Mouse (Mus musculus) myocyte (in vitro differentiated cells): Measurements from ENCODE around the gene Tbx19. TPM values are rescaled to one million over a fixed set of nuclear protein-coding genes. Genes with fewer than 3 reads are reported as not detected.

Experiments
- H3K27me3 ChIP-seq: one replicate; pipeline ENCODE4 v1.6.1; 2011; ENCODE audit not compliant: control insufficient read depth, insufficient read depth, insufficient read length
- H3K36me3 ChIP-seq: one replicate; pipeline ENCODE4 v1.6.1; 2011; ENCODE audit not compliant: control insufficient read depth, insufficient read depth
- H3K4me2 ChIP-seq: one replicate; pipeline ENCODE4 v1.6.1; 2011; ENCODE audit warnings: low read depth, control low read depth
- H3K4me3 ChIP-seq: one replicate; pipeline ENCODE4 v1.5.1; 2011; ENCODE audit warnings: mild to moderate bottlenecking, control low read depth, moderate library complexity
- H3K79me2 ChIP-seq: one replicate; pipeline ENCODE4 v1.6.1; 2011; ENCODE audit not compliant: control insufficient read depth, insufficient read depth
- H3ac ChIP-seq: one replicate; pipeline ENCODE4 v1.6.1; 2011; ENCODE audit not compliant: control insufficient read depth, insufficient read length
- CEBPB ChIP-seq: IDR thresholded peaks from 2 replicates; pipeline ENCODE4 v1.6.1; 2011; ENCODE audit warnings: mild to moderate bottlenecking, moderate library complexity; ENCODE audit not compliant: poor library complexity, insufficient read depth, severe bottlenecking
- E2F4 ChIP-seq: IDR thresholded peaks from one replicate; pipeline ENCODE4 v1.6.1; 2011; ENCODE audit warnings: mild to moderate bottlenecking, control low read depth, moderate library complexity; ENCODE audit not compliant: insufficient read depth
- MAX ChIP-seq: IDR thresholded peaks from one replicate; pipeline ENCODE4 v1.6.1; 2011; ENCODE audit warnings: low read depth, mild to moderate bottlenecking, control low read depth
- MYOD1 ChIP-seq, 3 experiments: IDR thresholded peaks; one replicate each; pipeline ENCODE4 v1.6.1; 2011; ENCODE audit warnings: control low read depth in 2 of 3, low read depth in 2 of 3, mild to moderate bottlenecking in 2 of 3, moderate library complexity in 1 of 3; ENCODE audit not compliant: insufficient read length in 2 of 3, control insufficient read depth in 1 of 3
- MYOG ChIP-seq, 3 experiments: IDR thresholded peaks; one replicate each; pipeline ENCODE4 v1.6.1; 2011; ENCODE audit warnings: control low read depth in 2 of 3, low read depth in 2 of 3, mild to moderate bottlenecking in 2 of 3; ENCODE audit not compliant: insufficient read length in 2 of 3, control insufficient read depth in 1 of 3, insufficient read depth in 1 of 3
- POLR2A ChIP-seq: IDR thresholded peaks from one replicate; pipeline ENCODE4 v1.6.1; 2011; ENCODE audit warnings: low read depth, mild to moderate bottlenecking, control low read depth, moderate library complexity; ENCODE audit not compliant: insufficient read length
- POLR2AphosphoS2 ChIP-seq: IDR thresholded peaks from one replicate; pipeline ENCODE4 v1.6.1; 2011; ENCODE audit warnings: low read depth, control low read depth; ENCODE audit not compliant: insufficient read length
- REST ChIP-seq: IDR thresholded peaks from one replicate; pipeline ENCODE4 v1.6.1; 2011; ENCODE audit warnings: mild to moderate bottlenecking, control low read depth, moderate library complexity; ENCODE audit not compliant: insufficient read depth, insufficient read length
- SRF ChIP-seq: IDR thresholded peaks from one replicate; pipeline ENCODE4 v1.6.1; 2011; ENCODE audit warnings: low read depth; ENCODE audit not compliant: control insufficient read depth, insufficient read length
- TCF12 ChIP-seq: IDR thresholded peaks from one replicate; pipeline ENCODE4 v1.6.1; 2011; ENCODE audit warnings: mild to moderate bottlenecking, control low read depth; ENCODE audit not compliant: poor library complexity, insufficient read depth, severe bottlenecking
- TCF3 ChIP-seq: IDR thresholded peaks from one replicate; pipeline ENCODE4 v1.6.1; 2011; ENCODE audit warnings: low read depth, control low read depth; ENCODE audit not compliant: insufficient read length
- USF1 ChIP-seq: IDR thresholded peaks from one replicate; pipeline ENCODE4 v1.6.1; 2011; ENCODE audit warnings: low read depth, mild to moderate bottlenecking, control low read depth, moderate library complexity
- polyA plus RNA-seq: library from polyadenylated mRNA; unstranded; fragments of >200 nt; fragmentation: generic; extraction: Trizol; gene quantifications from one replicate; pipeline ENCODE4 v1.2.1, GENCODE M21; 2012; ENCODE audit warnings: missing spikeins

The Tbx19 gene
- polyA plus RNA-seq, 1 experiment: not detected

- H3K4me2 ChIP-seq: no peak overlapping the region
- no peaks in the 10 kb centered on the region for H3K36me3 ChIP-seq
- no peaks in the 10 kb centered on the region for H3K27me3 ChIP-seq
- TF ChIP-seq REST (no peak), MYOG (IDR thresholded peaks at IDR 0.05; ENCODE audit: control insufficient read depth in 1 of 3, insufficient read depth in 1 of 3, insufficient read length in 2 of 3, low read depth in 2 of 3) (no peak), E2F4 (no peak), TCF12 (no peak), USF1 (no peak), MYOD1 (IDR thresholded peaks at IDR 0.05; ENCODE audit: control insufficient read depth in 1 of 3, insufficient read length in 2 of 3, low read depth in 2 of 3) (no peak), POLR2A (no peak), SRF (no peak), POLR2AphosphoS2 (no peak), TCF3 (no peak), CEBPB (no peak), MAX (no peak)
- H3K4me3 ChIP-seq: no peak overlapping the region
- no peaks in the 10 kb centered on the region for H3K79me2 ChIP-seq
- H3ac ChIP-seq: no peak overlapping the region
Observed at GRCm38 (mm10) chr1:165106011-165106385, 54.6 kb downstream of the Tbx19 start.

- H3K4me2 ChIP-seq: no peak overlapping the region
Observed at GRCm38 (mm10) chr1:165105270-165106010, 55.1 kb downstream of the Tbx19 start.

DNA sequence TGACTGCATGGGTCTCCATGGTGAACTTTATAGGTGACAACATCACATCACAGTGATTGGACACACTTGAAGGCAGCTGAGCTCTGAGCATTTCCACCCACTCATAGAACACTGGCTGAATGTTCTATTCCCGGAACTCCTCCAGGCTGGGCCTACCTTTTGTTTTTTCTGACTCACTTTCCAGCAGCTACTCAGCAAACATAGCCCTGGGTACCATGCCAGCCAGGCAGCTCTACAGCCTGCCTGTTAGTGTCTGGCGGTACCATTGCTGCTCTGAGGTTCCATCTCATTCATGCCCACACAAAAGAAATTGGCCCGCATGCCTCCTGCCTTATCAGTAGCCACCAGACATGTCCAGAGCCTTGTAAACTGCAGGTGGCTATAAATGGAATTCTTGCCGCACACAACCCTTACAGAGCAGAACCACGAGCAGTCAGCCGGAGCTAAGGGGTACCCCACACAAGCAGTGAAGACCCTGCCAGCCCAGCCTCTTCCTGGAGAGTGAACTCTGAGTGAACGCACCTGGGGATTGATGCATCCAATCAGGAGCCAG lies 55.8 kb downstream of the Tbx19 start:
- Histone ChIP-seq H3K27me3 (no peaks in the 10 kb centered on the region), H3K79me2 (no peaks in the 10 kb centered on the region), H3K4me2 (no peak overlapping the region), H3ac (no peak overlapping the region), H3K4me3 (no peak overlapping the region), H3K36me3 (no peaks in the 10 kb centered on the region)
- TF ChIP-seq POLR2A: no peak
- TF ChIP-seq USF1: no peak
- TF ChIP-seq REST: no peak
- no peak for TF ChIP-seq E2F4
- TF ChIP-seq TCF3: no peak

More at GRCm38 (mm10) chr1:165105270-165106010, 55.1 kb downstream of the Tbx19 start:
- Histone ChIP-seq H3K36me3 (no peaks in the 10 kb centered on the region), H3K79me2 (no peaks in the 10 kb centered on the region), H3ac (no peak overlapping the region), H3K27me3 (no peaks in the 10 kb centered on the region), H3K4me3 (no peak overlapping the region)
- TF ChIP-seq TCF3 (no peak), USF1 (no peak), E2F4 (no peak), SRF (no peak), REST (no peak), TCF12 (no peak), MYOD1 (IDR thresholded peaks at IDR 0.05; ENCODE audit: control insufficient read depth in 1 of 3, insufficient read length in 2 of 3, low read depth in 2 of 3) (no peak), CEBPB (no peak), POLR2A (no peak), POLR2AphosphoS2 (no peak), MAX (no peak), MYOG (IDR thresholded peaks at IDR 0.05; ENCODE audit: control insufficient read depth in 1 of 3, insufficient read depth in 1 of 3, insufficient read length in 2 of 3, low read depth in 2 of 3) (no peak)

GRCm38 (mm10) chr1:165099569-165099968 lies 61.0 kb downstream of the Tbx19 start:
- no peak overlapping the region for H3ac ChIP-seq

More at GRCm38 (mm10) chr1:165099569-165099968, 61.0 kb downstream of the Tbx19 start:
- Histone ChIP-seq H3K79me2 (no peaks in the 10 kb centered on the region), H3K4me2 (no peak overlapping the region), H3K27me3 (no peaks in the 10 kb centered on the region), H3K4me3 (no peak overlapping the region), H3K36me3 (no peaks in the 10 kb centered on the region)
- TF ChIP-seq TCF3 (no peak), REST (no peak), MYOG (IDR thresholded peaks at IDR 0.05; ENCODE audit: control insufficient read depth in 1 of 3, insufficient read depth in 1 of 3, insufficient read length in 2 of 3, low read depth in 2 of 3) (no peak), TCF12 (no peak), MYOD1 (IDR thresholded peaks at IDR 0.05; ENCODE audit: control insufficient read depth in 1 of 3, insufficient read length in 2 of 3, low read depth in 2 of 3) (no peak), POLR2AphosphoS2 (no peak), POLR2A (no peak), E2F4 (no peak), USF1 (no peak), MAX (no peak), SRF (no peak), CEBPB (no peak)
